In the genomic region with DNA sequence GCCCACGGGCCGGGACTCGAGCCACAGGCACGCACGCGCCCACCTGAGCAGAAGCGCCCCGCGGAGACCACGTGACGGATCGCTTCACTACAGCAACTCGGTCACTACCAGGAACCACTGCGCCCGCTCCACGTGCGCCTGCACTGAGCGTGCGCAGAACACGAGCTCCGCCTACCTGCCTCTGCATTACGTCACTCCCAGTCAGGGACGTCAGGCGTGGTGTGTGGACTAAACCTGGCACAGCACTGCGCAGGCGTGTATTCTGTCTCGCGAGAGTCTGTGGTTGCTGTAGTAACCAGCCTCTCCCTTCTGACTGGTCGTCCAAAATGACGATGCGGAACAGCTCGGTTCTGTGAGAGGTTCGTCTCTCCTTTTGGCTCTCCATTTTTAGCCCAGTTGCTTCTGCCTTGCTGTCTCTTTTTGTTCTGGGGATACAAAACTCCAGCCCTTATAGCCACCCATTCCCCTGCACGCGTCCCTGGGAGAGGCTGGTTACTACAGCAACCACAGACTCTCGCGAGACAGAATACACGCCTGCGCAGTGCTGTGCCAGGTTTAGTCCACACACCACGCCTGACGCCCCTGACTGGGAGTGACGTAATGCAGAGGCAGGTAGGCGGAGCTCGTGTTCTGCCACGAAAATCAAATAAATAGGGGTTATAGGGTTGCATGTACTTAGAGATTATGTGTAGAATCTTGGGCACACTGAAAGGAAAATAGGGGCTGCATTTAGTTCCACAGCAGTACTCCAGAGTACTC, we compare ENCODE assay signal across 7 mouse cellular contexts. TPM values are rescaled to one million over a fixed set of nuclear protein-coding genes. Genes with fewer than 3 reads are reported as not detected.
DNase-seq lines count a peak whose midpoint lies in the region; ATAC-seq and TF ChIP-seq lines count a peak whose summit lies in the region.

TSS of gene Rpp38 (minus strand) at position 160 of the 759 bp plus-strand sequence.

- no peaks in the 10 kb centered on the region for H3K79me2 ChIP-seq in heart, adult 2 months (replicated peaks; ENCODE audit: control insufficient read depth, insufficient read depth, low read length)

- intact Hi-C loops in heart, adult 2 months (cut with DNase I) = loop anchor here (1.0 to 5.0 kb wide), 4 partner anchors 47 to 215 kb away; partner anchors contain the start of genes Dclre1c and Meig1

- peaks cover 11% of the 10 kb centered on the region for H3K36me3 ChIP-seq in embryonic facial prominence, embryonic 12.5 days
- no peaks in the 10 kb centered on the region; the same call in 1 of the 2 replicates for H3K36me3 ChIP-seq in heart, adult 2 months (ENCODE audit: control insufficient read depth, insufficient read depth, low read length)
- peaks cover 17% of the 10 kb centered on the region for H3K36me3 ChIP-seq in limb, embryonic 13.5 days
- peaks cover 15% of the 10 kb centered on the region for H3K36me3 ChIP-seq in midbrain, embryonic 16.5 days (ENCODE audit: control insufficient read depth, insufficient read depth, low read length)

- peak; percentile 66; the same call in 1 of the 2 replicates for TF ChIP-seq EP300 in heart, adult 2 months (IDR thresholded peaks at IDR 0.05; ENCODE audit: insufficient read depth, low read depth, low read length)

- no peak for TF ChIP-seq CTCF in heart, adult 2 months (IDR thresholded peaks at IDR 0.05)

- H3K27ac ChIP-seq in embryonic facial prominence, embryonic 12.5 days = peak within 1 kb of the TSS; percentile 54; the same call in 1 of the 2 replicates
- peak within 1 kb of the TSS; percentile 75 for H3K27ac ChIP-seq in heart, adult 2 months
- H3K27ac ChIP-seq in limb, embryonic 13.5 days = peak within 1 kb of the TSS; percentile 52
- H3K27ac ChIP-seq in midbrain, embryonic 16.5 days (ENCODE audit: low read length) = peak within 1 kb of the TSS; percentile 87

- peak; percentile 71 for TF ChIP-seq POLR2A in heart, adult 2 months (IDR thresholded peaks at IDR 0.05; ENCODE audit: insufficient read depth, low read depth, low read length)

- peak within 1 kb of the TSS; percentile 65 for H3K9ac ChIP-seq in embryonic facial prominence, embryonic 12.5 days
- H3K9ac ChIP-seq in heart, adult 2 months (ENCODE audit: low read depth, low read length) = peak within 1 kb of the TSS; percentile 78
- H3K9ac ChIP-seq in limb, embryonic 13.5 days = peak within 1 kb of the TSS; percentile 75
- H3K9ac ChIP-seq in midbrain, embryonic 16.5 days (ENCODE audit: low read depth, low read length) = peak within 1 kb of the TSS; percentile 67

- peak within 1 kb of the TSS; percentile 70 for H3K4me3 ChIP-seq in embryonic facial prominence, embryonic 12.5 days
- peak within 1 kb of the TSS; percentile 72 for H3K4me3 ChIP-seq in heart, adult 2 months
- peak within 1 kb of the TSS; percentile 66 for H3K4me3 ChIP-seq in limb, embryonic 13.5 days
- peak within 1 kb of the TSS; percentile 54 for H3K4me3 ChIP-seq in midbrain, embryonic 16.5 days (ENCODE audit: low read depth, low read length)

- peaks cover 7% of the 10 kb centered on the region for H3K27me3 ChIP-seq in embryonic facial prominence, embryonic 12.5 days
- H3K27me3 ChIP-seq in heart, adult 2 months (ENCODE audit: control insufficient read depth, insufficient read depth, low read length) = no peaks in the 10 kb centered on the region; the same call in 1 of the 2 replicates
- H3K27me3 ChIP-seq in limb, embryonic 13.5 days = peaks cover 17% of the 10 kb centered on the region
- H3K27me3 ChIP-seq in midbrain, embryonic 16.5 days (ENCODE audit: control insufficient read depth, insufficient read depth, low read depth, low read length) = no peaks in the 10 kb centered on the region; the same call in 1 of the 2 replicates

- WGBS in embryonic facial prominence, embryonic 12.5 days = under 1% methylated on average over 45 of the region's 45 CpGs
- under 1% methylated on average over 45 of the region's 45 CpGs for WGBS in heart, adult 2 months
- under 1% methylated on average over 45 of the region's 45 CpGs for WGBS in limb, embryonic 13.5 days
- 0% methylated on average over 45 of the region's 45 CpGs for WGBS in midbrain, embryonic 16.5 days

- DNase-seq in adrenal gland, postnatal 25 days = peak; percentile 95
- DNase-seq in heart, adult 2 months = peak; percentile 97 to 98
- peak; percentile 99 for DNase-seq in kidney, adult 8-10 months
- peak; percentile 93 to 96 for DNase-seq in spleen, postnatal 10 days (ENCODE audit: low spot score in 2 of 2)

- ATAC-seq in embryonic facial prominence, embryonic 12.5 days (ENCODE audit: insufficient number of reproducible peaks, insufficient read depth, low FRiP score, low TSS enrichment) = peak; percentile 99
- peak; percentile 98 for ATAC-seq in limb, embryonic 13.5 days (ENCODE audit: low FRiP score, low read depth)
- ATAC-seq in midbrain, embryonic 16.5 days = peak; percentile 98

- H3K9me3 ChIP-seq in embryonic facial prominence, embryonic 12.5 days = no peaks in the 10 kb centered on the region
- no peaks in the 10 kb centered on the region for H3K9me3 ChIP-seq in limb, embryonic 13.5 days
- H3K9me3 ChIP-seq in midbrain, embryonic 16.5 days (replicated peaks; ENCODE audit: control insufficient read depth, low read length, poor library complexity, severe bottlenecking) = no peaks in the 10 kb centered on the region

- H3K4me2 ChIP-seq in embryonic facial prominence, embryonic 12.5 days (replicated peaks) = peak within 1 kb of the TSS; percentile 64
- peak within 1 kb of the TSS; percentile 73 for H3K4me2 ChIP-seq in limb, embryonic 13.5 days (replicated peaks)
- H3K4me2 ChIP-seq in midbrain, embryonic 16.5 days (ENCODE audit: low read length) = peak within 1 kb of the TSS; percentile 75

- peaks cover 9% of the 10 kb centered on the region; the same call in 1 of the 2 replicates for H3K4me1 ChIP-seq in embryonic facial prominence, embryonic 12.5 days
- H3K4me1 ChIP-seq in heart, adult 2 months (ENCODE audit: control insufficient read depth, insufficient read depth, low read length) = peaks cover 2% of the 10 kb centered on the region; the same call in 1 of the 2 replicates
- H3K4me1 ChIP-seq in limb, embryonic 13.5 days = peaks cover 23% of the 10 kb centered on the region
- H3K4me1 ChIP-seq in midbrain, embryonic 16.5 days (ENCODE audit: control insufficient read depth, insufficient read depth, low read length) = peaks cover 20% of the 10 kb centered on the region

RNA-seq across cellular contexts. Expression of gene Rpp38, which starts in this region (rescaled TPM):
- 11.1 and 11.3 TPM in 2 replicates for total RNA-seq in adrenal gland, postnatal 25 days (2021)
- polyA plus RNA-seq in embryonic facial prominence, embryonic 12.5 days (2016; fragmentation: Nextera tagmentation; extraction: Ambion mirVana) = 17.9 and 19.4 TPM in 2 replicates
- total RNA-seq in heart, adult 2 months (2021) = 1 to 10 TPM; 4.3 to 5.8 TPM
- 2.8 and 5.4 TPM in 2 replicates for polyA plus RNA-seq in heart, adult 2 months (2012; rRNA removed)
- 19.3 and 19.7 TPM in 2 replicates for polyA plus RNA-seq in limb, embryonic 13.5 days (2015; fragmentation: Nextera tagmentation; extraction: Ambion mirVana)
- polyA plus RNA-seq in midbrain, embryonic 16.5 days (2015; fragmentation: Nextera tagmentation; extraction: Ambion mirVana) = 10.8 and 11.8 TPM in 2 replicates

Comparison
In these comparisons a context has a peak if more than half of its experiments do, and no peak if none do; other contexts are left out.
1. Peak in every context shown above with its lines: DNase-seq, ATAC-seq, H3K4me3 ChIP-seq and H3K27ac ChIP-seq.